Comparison of ENCODE assay signal across 9 mouse cellular contexts in genomic region chr5:19227281-19227680, GRCm38 (mm10). TPM values are rescaled to one million over a fixed set of nuclear protein-coding genes. Genes with fewer than 3 reads are reported as not detected.
DNase-seq lines count a peak whose midpoint lies in the region; ATAC-seq lines count a peak whose summit lies in the region.
"Had no signal": no experiment of that assay in that cellular context is flagged by ENCODE, and none has a peak within 500 bp of the region (broad histone marks: within the 10 kb centered on the region; RNA-seq: fewer than 3 reads in every experiment).

No protein-coding gene starts in this region.

- H3K27me3 ChIP-seq in heart, embryonic 16.5 days (ENCODE audit: control insufficient read depth, insufficient read depth, low read length) = peaks cover 3% of the 10 kb centered on the region; the same call in 1 of the 2 replicates
- no peaks in the 10 kb centered on the region for H3K27me3 ChIP-seq in midbrain, embryonic 15.5 days (replicated peaks)

- H3K4me2 ChIP-seq in heart, embryonic 16.5 days (ENCODE audit: low read depth, low read length) = peak overlapping the region; percentile 98
- peak overlapping the region; percentile 99 for H3K4me2 ChIP-seq in midbrain, embryonic 15.5 days

- H3K36me3 ChIP-seq in heart, embryonic 16.5 days (ENCODE audit: control insufficient read depth, insufficient read depth) = no peaks in the 10 kb centered on the region
- no peaks in the 10 kb centered on the region for H3K36me3 ChIP-seq in midbrain, embryonic 15.5 days (replicated peaks)

- 0 out of 2 replicates have a peak, but pooled peaks cover 8% of the 10 kb centered on the region for H3K4me1 ChIP-seq in heart, embryonic 16.5 days (ENCODE audit: control insufficient read depth, insufficient read depth, low read length)
- peaks cover 22% of the 10 kb centered on the region for H3K4me1 ChIP-seq in midbrain, embryonic 15.5 days

- no peaks in the 10 kb centered on the region for H3K9me3 ChIP-seq in heart, embryonic 16.5 days (replicated peaks; ENCODE audit: control insufficient read depth, low read length)
- no peaks in the 10 kb centered on the region for H3K9me3 ChIP-seq in midbrain, embryonic 15.5 days

- H3K27ac ChIP-seq in heart, embryonic 16.5 days (ENCODE audit: low read length) = peak overlapping the region; percentile 75; the same call in 1 of the 2 replicates
- peak overlapping the region; percentile 86 for H3K27ac ChIP-seq in midbrain, embryonic 15.5 days
- H3K27ac ChIP-seq: macrophage had no signal

- ATAC-seq in heart, embryonic 16.5 days (replicated peaks; ENCODE audit: extremely low read depth, insufficient read depth, low FRiP score) = no peak
- no peak; the same call in 1 of the 2 replicates for ATAC-seq in midbrain, embryonic 15.5 days (replicated peaks)

- peak overlapping the region; percentile 79 for H3K9ac ChIP-seq in heart, embryonic 16.5 days (ENCODE audit: low read length)
- H3K9ac ChIP-seq in midbrain, embryonic 15.5 days = peak overlapping the region; percentile 65

- H3K4me3 ChIP-seq in heart, embryonic 16.5 days (ENCODE audit: low read length) = peak overlapping the region; percentile 65
- peak overlapping the region; percentile 82 for H3K4me3 ChIP-seq in midbrain, embryonic 15.5 days

- under 1% methylated on average over 21 of the region's 21 CpGs for WGBS in heart, embryonic 16.5 days
- under 1% methylated on average over 21 of the region's 21 CpGs for WGBS in midbrain, embryonic 15.5 days

- peak; percentile 14 for DNase-seq in adrenal gland, adult 8-10 months
- DNase-seq in adrenal gland, adult 18-20 months (ENCODE audit: low spot score in 2 of 2) = no peak
- peak; percentile 18 to 60 for DNase-seq in urinary bladder, postnatal 4 days (ENCODE audit: low spot score in 2 of 2)
- DNase-seq in urinary bladder, adult 2 months (ENCODE audit: low spot score) = no peak
- peak; percentile 28 to 47 for DNase-seq in layer of hippocampus, postnatal 10 days (ENCODE audit: low spot score in 2 of 2)
- no peak for DNase-seq in natural killer cell, adult 2 months (ENCODE audit: low spot score in 2 of 2)

RNA-seq across cellular contexts. Expression of gene Magi2, which starts 0.4 kb away (rescaled TPM):
- total RNA-seq in adrenal gland, adult 8-10 months (2022) = 10 to 100 TPM in 3 of 4 experiments, 1 to 10 TPM in 1; 8.3 to 31.8 (median 16.5) TPM
- 10 to 100 TPM in 1 of 2 experiments, 1 to 10 TPM in 1; 7.2 to 11.8 TPM for total RNA-seq in adrenal gland, adult 18-20 months (2021)
- 1.8 and 2.8 TPM in 2 replicates for polyA plus RNA-seq in urinary bladder, adult 2 months (2012; rRNA removed)
- 3.3 and 4.0 TPM in 2 replicates for polyA plus RNA-seq in heart, embryonic 16.5 days (2015; fragmentation: Nextera tagmentation; extraction: Ambion mirVana)
- 10 to 100 TPM; 92.3 to 96.4 TPM for total RNA-seq in layer of hippocampus, postnatal 10 days (2021)
- 31.9 and 35.9 TPM in 2 replicates for polyA plus RNA-seq in midbrain, embryonic 15.5 days (2015; fragmentation: Nextera tagmentation; extraction: Ambion mirVana)

Comparison
In these comparisons a context has a peak if more than half of its experiments do, and no peak if none do; other contexts are left out.
1. DNase-seq: peak in adrenal gland, adult 8-10 months (single experiment), urinary bladder, postnatal 4 days (2 of 2) and layer of hippocampus, postnatal 10 days (2 of 2); none in adrenal gland, adult 18-20 months (0 of 2), urinary bladder, adult 2 months (single experiment) and natural killer cell, adult 2 months (0 of 2).